Mouse (Mus musculus) intestine, embryonic 14.5 days (tissue): ENCODE data around the gene Gm609. TPM values are rescaled to one million over a fixed set of nuclear protein-coding genes. Genes with fewer than 3 reads are reported as not detected.
"Not testable (repeated sequence)": the region's sequence is repeated elsewhere in the genome, so short reads cannot be mapped to it uniquely, and the experiment has no call there.

Source experiments
- ATAC-seq: fragments of 200-750 bp; cut with Nextera tagmentation; replicated peaks from 2 replicates; pipeline ENCODE4 v1.8.0; 2017; ENCODE audit warnings: low read depth, moderate number of reproducible peaks, moderate TSS enrichment, moderate library complexity; ENCODE audit not compliant: low FRiP score, low TSS enrichment
- DNase-seq: peaks from one replicate; pipeline ENCODE4 v3.0.0-alpha.2; 2018; ENCODE audit warnings: low spot score
- H3K27ac ChIP-seq: fragments of 300-500 bp; sonication (generic); 2 replicates; pipeline ENCODE4 v1.5.1; 2014; ENCODE audit warnings: low read depth, mild to moderate bottlenecking, control low read depth
- H3K27me3 ChIP-seq: fragments of 300-500 bp; sonication (generic); replicated peaks from 2 replicates; pipeline ENCODE4 v1.6.1; 2014; ENCODE audit warnings: low read length, control low read depth; ENCODE audit not compliant: control insufficient read depth, insufficient read depth
- H3K36me3 ChIP-seq: fragments of 300-500 bp; sonication (generic); 2 replicates; pipeline ENCODE4 v1.6.1; 2014; ENCODE audit warnings: low read length, control low read depth; ENCODE audit not compliant: control insufficient read depth, insufficient read depth
- H3K4me1 ChIP-seq: fragments of 300-500 bp; sonication (generic); replicated peaks from 2 replicates; pipeline ENCODE4 v1.6.1; 2014; ENCODE audit warnings: low read length, control low read depth, mixed read lengths; ENCODE audit not compliant: control insufficient read depth, insufficient read depth
- H3K4me2 ChIP-seq: fragments of 300-500 bp; sonication (generic); 2 replicates; pipeline ENCODE4 v1.6.1; 2014; ENCODE audit warnings: low read length
- H3K4me3 ChIP-seq: fragments of 300-500 bp; sonication (generic); 2 replicates; pipeline ENCODE4 v1.5.1; 2014; ENCODE audit warnings: low read depth, low read length, control low read depth, mixed read lengths
- H3K9ac ChIP-seq: fragments of 300-500 bp; sonication (generic); 2 replicates; pipeline ENCODE4 v1.6.1; 2014; ENCODE audit warnings: mild to moderate bottlenecking, low read length
- H3K9me3 ChIP-seq: fragments of 300-500 bp; sonication (generic); 2 replicates; pipeline ENCODE4 v1.6.1; 2016; ENCODE audit warnings: low read length, control low read depth; ENCODE audit not compliant: control insufficient read depth
- WGBS: fragments of 180-500 bp; shearing (Covaris S2); extraction: QIAGEN DNeasy Blood & Tissue Kit; methylation state at CpG from one replicate; pipeline ENCODE4 v1.1.7; 2014; 5-methylcytosine and 5-hydroxymethylcytosine counted together
- polyA plus RNA-seq: library from polyadenylated mRNA; unstranded; fragments of >200 nt; fragmentation: Nextera tagmentation; extraction: Ambion mirVana; gene quantifications from 2 replicates; pipeline ENCODE4 v1.2.1, GENCODE M21; 2014

The Gm609 gene
- polyA plus RNA-seq, 1 experiment from 2014 or later: 1.5 TPM

DNA sequence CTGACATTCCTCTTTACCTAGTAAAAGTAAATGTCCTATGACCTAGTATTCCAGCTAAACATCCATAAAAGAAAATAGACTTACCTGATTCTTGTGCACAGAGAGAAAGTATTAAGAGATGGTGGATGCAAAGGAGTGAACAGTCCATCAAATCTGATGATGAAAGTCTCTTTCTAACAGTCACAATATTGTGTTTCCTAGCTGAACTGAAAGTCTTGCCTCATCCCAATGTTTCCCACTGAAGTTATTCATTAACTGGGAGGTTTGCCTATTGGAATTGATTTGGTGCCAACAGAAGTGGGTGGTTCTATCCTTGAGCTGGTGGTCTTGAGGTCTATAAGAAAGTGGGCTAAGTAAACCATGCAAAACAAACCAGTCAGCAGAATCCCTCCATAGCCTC, 38.0 kb downstream of the Gm609 start:
- H3K4me2 ChIP-seq: no peak overlapping the region
- H3K4me3 ChIP-seq: no peak overlapping the region
- H3K27me3 ChIP-seq: no peaks in the 10 kb centered on the region
- no peak for ATAC-seq
- no peaks in the 10 kb centered on the region for H3K9me3 ChIP-seq
- no peak overlapping the region for H3K9ac ChIP-seq
- DNase-seq: no peak
- H3K4me1 ChIP-seq: no peaks in the 10 kb centered on the region
- no peak overlapping the region for H3K27ac ChIP-seq
- no peaks in the 10 kb centered on the region for H3K36me3 ChIP-seq

DNA sequence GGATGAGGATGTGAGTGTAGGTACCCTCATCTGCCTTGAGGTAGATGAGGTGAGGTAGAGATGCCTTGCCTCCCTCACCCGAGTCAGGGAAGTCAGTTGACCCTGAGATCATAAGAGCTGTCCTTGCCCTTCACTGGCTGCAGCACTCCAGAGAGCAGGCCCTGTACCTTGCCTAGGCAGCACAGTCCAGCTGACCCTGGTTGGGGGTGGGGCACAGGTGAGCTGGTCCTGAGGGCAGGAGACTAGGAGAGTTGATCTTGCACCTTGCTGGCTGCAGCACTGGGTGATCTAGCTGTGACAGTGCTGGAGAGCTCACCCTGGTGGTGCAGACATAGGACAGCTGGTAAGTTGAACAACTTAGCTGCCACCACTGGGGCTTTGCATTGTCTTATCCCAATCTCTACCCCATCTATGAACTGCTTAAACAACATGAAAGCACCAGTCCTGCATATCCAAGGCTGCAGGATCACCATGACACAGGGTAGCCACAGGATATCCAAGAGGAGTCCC, 55.5 kb downstream of the Gm609 start:
- Histone ChIP-seq H3K27me3 (no peaks in the 10 kb centered on the region), H3K27ac (no peak overlapping the region), H3K9ac (no peak overlapping the region), H3K9me3 (no peaks in the 10 kb centered on the region), H3K4me2 (no peak overlapping the region), H3K4me1 (no peaks in the 10 kb centered on the region), H3K4me3 (no peak overlapping the region), H3K36me3 (no peaks in the 10 kb centered on the region)
- DNase-seq (no peak), ATAC-seq (no peak)
- WGBS: 87% methylated on average over 1 of the region's 1 CpGs

DNA sequence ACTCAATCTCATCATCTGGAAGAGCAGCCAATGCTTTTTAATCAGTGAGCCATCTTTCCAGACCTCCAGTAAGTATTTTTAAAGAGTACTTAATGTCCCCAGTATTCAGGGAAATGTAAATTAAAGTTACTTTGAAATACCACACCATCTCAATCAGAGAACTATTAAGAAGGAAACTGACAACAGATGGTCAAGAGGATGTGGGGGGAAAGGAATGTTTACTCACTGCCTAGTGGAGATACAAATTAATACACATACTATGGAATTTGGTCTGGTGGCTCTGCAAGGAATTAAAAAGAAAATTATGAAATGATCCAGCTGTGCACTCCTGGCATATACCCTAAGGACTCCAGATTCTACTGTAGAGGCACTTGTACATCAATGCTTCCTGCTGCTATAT, 57.2 kb downstream of the Gm609 start:
- no peaks in the 10 kb centered on the region for H3K36me3 ChIP-seq
- no peak overlapping the region for H3K27ac ChIP-seq
- no peak overlapping the region for H3K4me3 ChIP-seq
- no peaks in the 10 kb centered on the region for H3K27me3 ChIP-seq
- H3K9me3 ChIP-seq: no peaks in the 10 kb centered on the region
- H3K9ac ChIP-seq: no peak overlapping the region
- ATAC-seq (no peak), DNase-seq (no peak)
- H3K4me2 ChIP-seq: no peak overlapping the region
- no peaks in the 10 kb centered on the region for H3K4me1 ChIP-seq

DNA sequence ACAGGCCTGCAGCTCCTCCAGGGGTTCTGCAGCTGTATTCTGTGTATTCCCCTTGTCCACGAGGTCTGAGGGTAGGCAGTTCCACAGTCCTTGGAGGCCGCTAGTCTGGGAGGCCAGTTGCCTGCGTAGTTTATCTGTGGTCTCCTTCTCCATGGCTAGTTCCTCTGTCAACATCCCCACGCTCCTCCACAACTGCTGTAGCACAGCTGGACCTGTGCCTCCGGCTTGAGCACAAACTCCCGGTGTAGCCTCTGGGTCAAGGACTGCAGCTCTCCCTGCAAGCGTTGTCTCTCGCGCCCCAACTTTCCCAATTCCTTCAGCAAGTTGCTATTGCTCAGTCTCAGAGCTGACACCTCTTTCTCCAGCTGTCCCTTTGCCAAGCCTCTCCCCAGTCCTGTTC, 65.1 kb downstream of the Gm609 start:
- DNase-seq (no peak), ATAC-seq (no peak)
- H3K4me1 ChIP-seq: no peaks in the 10 kb centered on the region
- H3K27ac ChIP-seq: no peak overlapping the region
- no peaks in the 10 kb centered on the region for H3K27me3 ChIP-seq
- no peaks in the 10 kb centered on the region for H3K9me3 ChIP-seq
- H3K9ac ChIP-seq: no peak overlapping the region
- H3K4me2 ChIP-seq: no peak overlapping the region
- 90% methylated on average over 9 of the region's 9 CpGs for WGBS
- no peak overlapping the region for H3K4me3 ChIP-seq
- no peaks in the 10 kb centered on the region for H3K36me3 ChIP-seq

DNA sequence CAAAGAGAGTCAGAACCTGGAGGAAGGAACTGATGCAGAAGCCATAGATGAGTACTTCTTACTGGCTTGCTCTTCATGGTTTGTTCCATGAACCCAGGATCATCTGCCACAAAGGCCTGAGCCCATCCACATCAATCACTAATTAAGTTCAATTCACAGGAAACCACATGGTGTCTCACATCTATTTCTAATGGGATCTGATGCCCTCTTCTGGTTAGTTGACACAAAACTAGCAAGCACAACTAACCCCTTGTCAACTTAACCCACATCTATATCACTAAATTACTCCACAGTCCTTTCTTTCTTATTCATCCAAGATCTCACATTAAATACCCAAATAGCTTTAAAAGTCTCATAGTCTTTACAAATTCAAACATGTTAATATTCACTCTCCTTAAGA, 79.3 kb downstream of the Gm609 start:
- Histone ChIP-seq H3K9ac (no peak overlapping the region), H3K4me3 (no peak overlapping the region), H3K27me3 (no peaks in the 10 kb centered on the region), H3K36me3 (no peaks in the 10 kb centered on the region), H3K4me2 (no peak overlapping the region), H3K9me3 (no peaks in the 10 kb centered on the region), H3K4me1 (no peaks in the 10 kb centered on the region), H3K27ac (no peak overlapping the region)
- no peak for ATAC-seq
- DNase-seq: no peak

DNA sequence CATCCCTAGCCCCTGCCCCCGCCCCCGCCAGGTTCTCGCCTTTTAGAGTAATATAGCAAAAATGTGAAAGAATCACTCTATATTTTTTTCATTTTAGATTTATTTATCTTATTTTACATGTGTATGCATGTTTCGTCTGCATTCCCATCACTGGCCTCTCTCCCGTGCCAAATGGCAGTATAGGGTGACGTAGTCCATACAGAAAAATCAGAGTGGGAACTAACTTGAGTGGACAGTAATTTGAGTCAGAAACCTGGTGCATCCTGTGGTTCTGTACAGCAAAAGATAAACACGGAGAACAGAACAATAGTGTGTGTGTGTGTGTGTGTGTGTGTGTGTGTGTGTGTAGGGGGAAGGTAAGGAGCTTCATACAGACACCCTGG, 83.7 kb downstream of the Gm609 start:
- DNase-seq, H3K36me3 ChIP-seq, H3K27me3 ChIP-seq, H3K9me3 ChIP-seq, H3K4me1 ChIP-seq, H3K27ac ChIP-seq: not testable (repeated sequence)
- 30% methylated on average over 7 of the region's 7 CpGs for WGBS
- Histone ChIP-seq H3K4me2 (peak overlapping the region; percentile 55), H3K9ac (peak overlapping the region; percentile 38; the same call in 1 of the 2 replicates), H3K4me3 (peak overlapping the region; percentile 48)
- peak; percentile 12; the same call in 1 of the 2 replicates for ATAC-seq

DNA sequence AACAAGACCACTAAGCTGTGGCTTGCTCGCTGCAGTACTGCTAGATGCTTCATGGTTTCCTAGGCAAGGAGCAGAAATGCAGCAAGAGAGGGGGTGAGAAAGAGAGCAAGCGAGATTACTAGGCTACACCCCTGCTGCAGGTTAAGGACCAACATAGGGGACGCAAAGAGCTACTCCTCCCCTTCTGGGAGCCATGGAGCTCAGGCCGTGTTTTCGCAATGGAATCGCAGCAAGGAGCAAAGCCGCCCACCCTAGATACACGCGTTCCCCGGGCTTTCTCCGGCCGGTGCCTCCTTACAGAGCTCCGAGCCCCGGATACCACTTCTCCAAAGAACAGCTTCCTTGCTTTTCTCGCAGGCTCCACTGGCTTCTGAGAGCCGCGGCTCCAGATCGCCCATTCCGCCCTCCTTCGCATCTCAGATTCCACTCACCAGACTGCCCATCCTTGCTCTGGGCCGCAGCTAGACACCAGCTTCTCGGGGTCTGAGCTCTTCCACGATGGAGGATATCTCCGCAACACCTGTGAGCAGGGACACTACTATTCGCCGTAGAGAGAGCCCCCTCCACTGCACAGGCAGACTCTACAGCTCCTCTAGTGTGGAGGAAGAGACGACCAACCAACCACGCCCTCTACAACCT, 84.2 kb downstream of the Gm609 start, which contains the start of gene Cd200:
TSS of gene Cd200 (minus strand) at position 629 of the 639 bp plus-strand sequence.
- Histone ChIP-seq H3K4me1 (no peaks in the 10 kb centered on the region), H3K36me3 (no peaks in the 10 kb centered on the region), H3K9me3 (no peaks in the 10 kb centered on the region), H3K27me3 (no peaks in the 10 kb centered on the region), H3K27ac (peak within 1 kb of the TSS; percentile 24; the same call in 1 of the 2 replicates), H3K4me2 (peak within 1 kb of the TSS; percentile 55), H3K9ac (peak within 1 kb of the TSS; percentile 38), H3K4me3 (peak within 1 kb of the TSS; percentile 48)
- 1% methylated on average over 28 of the region's 28 CpGs for WGBS
- DNase-seq: peak; percentile 82
- peak; percentile 69 for ATAC-seq

DNA sequence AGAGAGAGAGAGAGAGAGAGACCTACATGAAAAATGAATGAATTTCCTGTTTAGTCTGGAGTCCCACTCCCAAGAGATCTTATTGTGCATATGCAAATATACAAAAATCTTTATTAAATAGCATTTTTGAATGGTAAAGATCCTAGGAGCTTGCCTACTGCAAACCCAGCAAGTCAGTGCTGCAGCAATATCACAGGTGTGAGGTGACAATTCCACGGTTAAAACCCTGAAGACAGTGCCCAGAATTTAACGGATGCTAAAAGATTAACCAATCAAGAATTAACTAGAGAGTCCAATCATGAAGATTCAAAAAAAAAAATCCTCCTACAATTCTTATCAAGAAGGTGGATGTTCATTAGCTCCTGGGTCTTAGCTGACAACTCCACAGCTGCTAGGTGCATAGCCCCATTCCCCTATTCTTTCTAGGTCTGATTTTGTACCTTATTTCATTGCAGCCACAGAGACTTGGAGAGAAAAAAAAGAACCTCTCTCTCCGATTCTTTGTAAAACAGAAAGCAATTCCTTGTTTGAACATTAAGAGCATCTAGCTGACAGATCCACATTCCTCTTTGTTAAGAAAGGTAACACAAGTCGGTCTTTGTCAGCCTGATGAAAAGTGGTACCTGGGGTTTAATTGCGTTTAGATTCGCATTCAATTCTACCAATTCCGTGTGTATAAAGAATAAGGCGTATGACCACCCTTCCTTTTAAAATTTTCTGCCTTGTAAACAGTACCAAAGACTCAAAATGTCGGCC, 84.9 kb downstream of the Gm609 start:
- Histone ChIP-seq H3K36me3 (no peaks in the 10 kb centered on the region), H3K4me1 (no peaks in the 10 kb centered on the region), H3K27me3 (no peaks in the 10 kb centered on the region), H3K4me3 (peak overlapping the region; percentile 48), H3K4me2 (peak overlapping the region; percentile 55), H3K9me3 (no peaks in the 10 kb centered on the region), H3K9ac (peak overlapping the region; percentile 38), H3K27ac (0 out of 2 replicates have a peak overlapping the region, but pooled peaks have one; percentile 24)
- ATAC-seq (no peak), DNase-seq (no peak)
- 41% methylated on average over 9 of the region's 9 CpGs for WGBS
